Mouse (Mus musculus) MEL (cell line): ENCODE measurements at regions not wholly inside any gene's neighbourhood (a gene's known extent, or its start where the extent isn't known, plus 50 kb on each side); places are given as distances from the start of the nearest gene placed in this dataset.

ENCODE experiments used
- CHD2 ChIP-seq: IDR thresholded peaks from 2 replicates; pipeline ENCODE4 v1.6.1; 2011; ENCODE audit warnings: low read length, improper control_type of control experiment
- CTCF ChIP-seq, 3 experiments: IDR thresholded peaks in 2 of 3; conservative IDR thresholded peaks in 1 of 3; 2 replicates each; pipeline ENCODE4 v1.5.1; 2011 to 2012; ENCODE audit warnings: low read length in 3 of 3, low read depth in 2 of 3, mild to moderate bottlenecking in 2 of 3, improper control_type of control experiment in 1 of 3, inconsistent platforms in 1 of 3, mixed read lengths in 1 of 3, moderate library complexity in 1 of 3; ENCODE audit not compliant: control insufficient read depth in 1 of 3, insufficient read depth in 1 of 3, poor library complexity in 1 of 3, severe bottlenecking in 1 of 3
- E2F4 ChIP-seq: IDR thresholded peaks from 2 replicates; pipeline ENCODE4 v1.6.1; 2011; ENCODE audit warnings: low read depth, low read length, improper control_type of control experiment, borderline replicate concordance
- MAX ChIP-seq: IDR thresholded peaks from 2 replicates; pipeline ENCODE4 v1.6.1; 2011; ENCODE audit warnings: low read length, improper control_type of control experiment
- MEF2A ChIP-seq: IDR thresholded peaks from 2 replicates; pipeline ENCODE4 v1.6.1; 2014; ENCODE audit warnings: low read depth, mild to moderate bottlenecking, inconsistent platforms, low read length, improper control_type of control experiment; ENCODE audit not compliant: poor library complexity, insufficient replicate concordance, severe bottlenecking; ENCODE audit errors: extremely low read depth
- NRF1 ChIP-seq: IDR thresholded peaks from 2 replicates; pipeline ENCODE4 v1.6.1; 2014; ENCODE audit warnings: low read depth, mild to moderate bottlenecking, inconsistent platforms, low read length, improper control_type of control experiment, moderate library complexity; ENCODE audit not compliant: poor library complexity, insufficient read depth, severe bottlenecking
- POLR2A ChIP-seq, 2 experiments: IDR thresholded peaks; 2 replicates each; pipeline ENCODE4 v1.6.1; 2011 to 2012; ENCODE audit warnings: low read length in 2 of 2, mild to moderate bottlenecking in 2 of 2, control low read depth in 1 of 2, improper control_type of control experiment in 1 of 2, low read depth in 1 of 2, moderate library complexity in 1 of 2; ENCODE audit not compliant: control insufficient read depth in 1 of 2, insufficient read depth in 1 of 2, poor library complexity in 1 of 2
- ZC3H11A ChIP-seq: IDR thresholded peaks from 2 replicates; pipeline ENCODE4 v1.6.1; 2012; ENCODE audit warnings: low read depth, mild to moderate bottlenecking, inconsistent platforms, low read length, improper control_type of control experiment

DNA sequence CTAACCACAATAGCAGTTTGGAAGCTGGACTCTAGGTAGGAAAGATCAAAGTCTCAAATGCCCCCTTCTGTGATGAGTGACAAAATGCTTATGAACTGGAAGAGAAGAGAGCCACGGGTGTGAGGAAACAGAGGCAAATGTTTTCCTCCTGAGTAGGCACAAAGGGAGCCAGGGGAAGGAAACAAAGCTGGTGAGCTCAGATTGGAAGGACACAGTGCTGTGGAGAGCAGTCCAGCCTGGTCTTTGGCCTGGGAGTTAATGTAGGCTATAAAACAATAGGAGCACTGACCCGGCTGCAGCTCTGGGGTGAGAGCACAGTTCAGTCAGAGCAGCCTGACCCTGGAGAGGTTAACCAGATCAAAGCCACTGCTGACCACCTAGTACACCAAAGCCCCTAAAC lies 91.0 kb downstream of the Mycn start:
- TF ChIP-seq MEF2A (no peak), NRF1 (no peak), POLR2A (IDR thresholded peaks at IDR 0.05; ENCODE audit: control insufficient read depth in 1 of 2, insufficient read depth in 1 of 2, low read depth in 1 of 2, low read length in 2 of 2, poor library complexity in 1 of 2) (no peak), MAX (no peak), CHD2 (no peak), E2F4 (no peak), CTCF (IDR thresholded peaks at IDR 0.05 in 2 of 3, conservative IDR thresholded peaks at IDR 0.05 in 1 of 3; ENCODE audit: control insufficient read depth in 1 of 3, insufficient read depth in 1 of 3, low read depth in 2 of 3, low read length in 3 of 3, poor library complexity in 1 of 3, severe bottlenecking in 1 of 3) (no peak), ZC3H11A (no peak)
